Mouse (Mus musculus): ENCODE results near the gene Itgb5.

GRCm38 (mm10) chr16:33795106-33795505, 34.4 kb upstream of the Itgb5 start:
- no peak for TF ChIP-seq CTCF (IDR thresholded peaks at IDR 0.05; ENCODE audit: extremely low read depth, insufficient read depth, low read length)
- TF ChIP-seq POLR2A (IDR thresholded peaks at IDR 0.05; ENCODE audit: extremely low read depth, insufficient read depth, low read length), result no peak
